Mouse (Mus musculus): ENCODE measurements around the gene Spock2.
A peak's percentile ranks its signal among the peaks of the same experiment; 100 is the strongest.

Spock2 gene

DNA sequence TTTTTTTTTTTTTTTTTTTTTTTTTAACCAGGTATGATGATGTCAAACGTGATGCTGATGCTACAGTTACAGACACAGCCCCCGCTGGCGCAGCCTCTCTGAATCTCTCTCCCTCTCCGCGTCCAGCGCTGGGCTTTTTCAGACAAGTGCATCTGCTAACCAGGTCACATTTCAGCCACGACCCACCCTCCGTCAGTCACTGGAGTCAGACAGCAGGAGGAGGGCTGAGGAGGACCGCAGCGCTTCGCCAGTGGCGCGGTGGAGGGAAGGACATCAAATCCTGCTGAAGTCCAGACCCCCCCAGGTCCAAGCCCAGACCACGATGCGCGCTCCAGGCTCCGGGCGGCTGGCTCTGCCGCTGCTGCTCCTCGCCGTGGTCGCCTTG lies at the start of gene Spock2:
TSS of gene Spock2 (plus strand) at position 74 of the 385 bp plus-strand sequence.
- DNase-seq = peak; percentile 67

DNA sequence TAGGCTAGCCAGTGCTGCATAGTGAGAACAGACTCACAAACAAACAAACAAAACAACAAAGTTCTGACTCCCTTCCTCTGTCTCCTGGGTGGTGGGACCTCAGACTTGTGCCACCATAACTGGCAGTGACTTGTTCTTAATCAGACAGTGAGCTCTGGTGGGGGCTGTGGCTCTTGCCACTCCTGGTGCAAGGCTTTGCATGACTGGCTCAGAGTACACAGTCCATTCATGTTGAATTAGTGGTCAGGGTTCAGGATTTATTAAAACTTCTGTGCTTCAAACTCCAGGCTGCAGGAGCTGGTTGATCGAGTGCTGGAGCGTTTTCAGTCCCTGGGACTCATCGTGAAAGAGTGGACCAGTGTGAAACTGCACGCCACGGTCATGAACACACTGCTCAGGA lies 43.8 kb upstream of the Spock2 start:
- no peak for DNase-seq

DNA sequence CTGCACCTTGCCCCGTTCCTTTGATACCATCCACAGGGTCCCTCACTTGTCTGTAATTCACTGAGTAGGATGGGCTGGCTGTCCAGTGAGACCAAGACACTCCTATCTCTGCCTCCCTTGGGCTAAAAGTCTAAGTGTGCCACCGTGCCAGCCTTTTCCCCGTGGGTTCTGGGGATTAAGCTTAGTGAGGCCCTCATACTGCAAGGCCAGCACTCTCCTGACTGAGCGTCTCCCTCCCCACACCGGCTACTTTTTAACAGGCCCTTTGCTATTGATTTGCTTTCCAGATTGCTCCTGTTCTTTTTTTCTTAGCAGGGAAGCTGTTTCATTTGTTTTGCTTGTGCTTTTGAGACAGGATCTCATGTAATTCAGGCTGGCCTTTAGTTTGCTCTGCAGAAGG lies 43.1 kb upstream of the Spock2 start:
- no peak for DNase-seq

DNA sequence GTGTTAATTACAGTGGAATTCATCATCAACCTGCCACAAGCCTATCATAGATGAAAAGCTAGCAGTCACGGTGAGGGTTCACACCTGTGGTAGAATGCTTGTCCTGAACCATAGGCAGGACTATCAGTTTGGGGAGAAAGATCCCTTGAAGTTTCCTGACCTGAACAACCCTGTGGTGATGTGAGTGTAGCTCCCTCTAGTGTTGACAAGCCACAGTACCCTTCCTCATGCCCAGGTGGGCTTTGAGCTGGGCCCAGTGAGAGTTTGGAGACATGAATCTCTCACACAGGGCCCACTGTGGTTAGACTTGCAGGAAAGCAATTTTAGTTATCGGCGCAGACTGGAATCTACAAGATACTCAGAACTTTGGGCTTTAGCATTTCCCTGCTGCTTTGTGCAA lies 39.5 kb upstream of the Spock2 start:
- peak; percentile 60 for DNase-seq

DNA sequence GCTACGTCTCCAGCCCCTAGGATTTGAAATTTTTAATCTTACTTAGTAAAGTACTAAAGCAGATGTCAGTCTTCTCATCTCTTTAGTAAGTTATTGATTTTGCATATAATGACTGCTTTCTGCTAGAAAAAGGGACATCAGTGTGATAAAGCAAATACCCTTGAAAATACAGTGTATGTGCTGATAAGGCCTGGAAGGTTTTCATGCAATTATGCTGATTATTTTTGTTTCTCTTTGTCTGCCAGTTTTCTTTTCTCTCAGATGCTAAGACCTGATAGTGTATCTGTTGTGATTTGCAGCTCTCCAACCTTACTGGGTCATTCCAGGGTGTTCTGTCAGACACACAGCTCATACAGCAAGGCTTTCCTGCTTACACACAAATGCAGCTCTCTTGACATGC lies 30.9 kb upstream of the Spock2 start:
- DNase-seq = no peak

DNA sequence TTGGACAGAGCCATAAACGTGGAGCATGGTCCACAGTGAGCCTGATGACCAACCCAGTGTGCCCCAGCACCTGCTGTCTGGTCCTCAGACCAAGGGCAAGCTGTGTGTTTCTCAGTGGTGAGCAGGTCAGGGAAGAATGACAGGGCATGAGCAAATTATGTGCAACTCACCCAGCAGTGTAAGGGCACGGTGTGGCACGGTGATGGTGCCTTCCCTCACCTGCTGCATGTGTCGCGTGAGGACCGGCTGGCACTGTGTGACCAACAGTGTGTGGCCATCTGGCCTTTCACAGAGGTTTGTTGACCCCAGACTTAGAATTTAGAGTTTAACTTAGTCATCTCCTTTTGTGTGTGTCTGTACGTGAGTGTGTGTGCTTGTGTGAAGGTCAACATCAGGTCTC lies 28.8 kb upstream of the Spock2 start:
- no peak for DNase-seq

DNA sequence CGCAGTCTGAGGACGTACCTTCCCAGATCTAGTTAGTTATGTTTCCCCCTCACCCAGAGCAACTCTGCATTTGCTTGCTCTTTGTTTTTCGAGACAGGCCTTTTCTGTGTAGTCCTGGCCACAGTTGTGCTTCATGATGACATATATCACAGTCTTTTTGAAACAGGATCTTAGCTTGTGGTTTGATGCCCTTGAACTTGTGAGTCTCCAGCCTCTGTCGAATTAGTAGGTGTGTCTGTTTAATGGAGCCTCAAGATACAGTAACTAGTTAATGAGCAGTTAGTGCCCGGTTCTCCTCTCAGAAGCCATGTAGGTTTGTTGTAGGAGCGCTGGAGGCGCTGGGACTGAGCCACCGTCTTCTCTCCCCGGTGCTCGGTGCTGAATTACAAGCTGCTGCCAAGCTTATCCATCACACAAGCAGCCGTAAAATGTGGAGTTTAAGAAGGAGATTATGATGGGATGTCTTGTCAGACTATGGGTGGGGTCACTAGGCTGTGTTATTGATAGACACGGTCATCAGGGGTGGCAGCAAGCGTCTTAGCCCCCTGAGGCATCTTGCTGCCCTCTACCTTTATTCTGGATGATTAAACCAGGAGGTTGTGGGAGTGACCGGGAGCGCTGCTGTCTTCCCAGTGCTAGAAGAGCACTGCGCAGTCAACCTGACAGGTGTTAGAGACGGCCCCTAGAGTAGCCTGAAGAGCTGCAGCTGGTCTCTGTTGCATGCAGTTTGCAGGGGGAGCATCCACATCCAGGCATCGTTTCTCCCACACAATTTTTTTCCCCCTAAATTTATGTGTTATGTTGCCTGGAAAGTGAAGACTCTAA lies 28.1 kb upstream of the Spock2 start:
- no peak for DNase-seq

DNA sequence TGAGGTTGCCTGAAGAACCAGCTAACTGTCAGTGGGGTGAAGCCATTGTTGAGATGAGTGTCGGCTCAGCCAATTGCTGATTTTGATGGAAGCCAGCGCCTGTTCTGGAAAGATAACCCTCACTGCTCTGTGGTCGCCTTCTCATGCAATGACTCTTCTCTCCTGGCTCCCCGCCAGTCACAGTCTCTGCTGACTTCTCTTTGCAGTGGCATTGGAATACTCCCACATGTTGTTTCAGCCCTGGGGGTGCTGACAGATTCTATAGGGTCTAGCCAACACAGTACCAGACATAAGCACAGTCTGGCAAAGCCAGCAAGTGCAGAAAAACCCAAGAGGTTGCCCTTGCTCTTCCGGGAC lies 27.5 kb upstream of the Spock2 start:
- no peak for DNase-seq

DNA sequence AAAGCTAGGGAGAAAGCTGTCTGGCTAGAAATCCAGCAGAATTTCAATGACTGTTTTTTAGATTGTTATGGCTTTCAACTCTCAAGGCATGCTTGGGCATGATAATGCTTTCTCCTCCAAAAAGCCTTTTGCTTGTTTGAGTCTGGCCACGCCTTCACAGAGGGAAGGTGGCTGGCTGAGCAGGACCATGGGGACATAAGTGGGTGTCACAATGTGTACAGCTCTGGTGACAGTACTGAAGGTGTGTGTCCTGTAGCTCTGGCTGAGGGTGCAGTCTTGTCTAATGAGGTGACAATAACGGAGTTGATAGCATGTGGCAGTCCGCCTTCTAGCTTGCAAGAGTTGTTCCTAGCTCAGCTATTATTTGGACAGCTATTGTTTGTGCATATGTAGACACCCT lies 25.8 kb upstream of the Spock2 start:
- DNase-seq = no peak

DNA sequence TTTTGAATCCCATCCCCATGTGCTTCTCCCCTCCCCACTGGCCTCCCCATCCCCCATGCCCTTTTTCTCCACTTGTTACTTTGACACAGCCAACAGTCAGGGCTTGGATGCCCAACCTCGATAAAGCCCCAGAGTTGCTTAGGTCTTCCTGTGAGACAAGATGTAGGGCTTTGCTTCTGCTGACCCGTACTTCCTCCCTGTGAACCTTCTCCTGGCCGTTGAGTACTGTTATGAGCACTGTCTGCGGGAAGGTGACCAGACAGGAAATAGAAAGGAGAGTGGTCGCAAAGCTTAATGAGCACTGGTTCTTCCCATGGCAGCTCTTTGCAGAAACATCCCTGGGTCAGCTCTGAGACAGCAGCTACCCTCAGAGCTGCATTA lies 25.4 kb upstream of the Spock2 start:
- no peak for DNase-seq

DNA sequence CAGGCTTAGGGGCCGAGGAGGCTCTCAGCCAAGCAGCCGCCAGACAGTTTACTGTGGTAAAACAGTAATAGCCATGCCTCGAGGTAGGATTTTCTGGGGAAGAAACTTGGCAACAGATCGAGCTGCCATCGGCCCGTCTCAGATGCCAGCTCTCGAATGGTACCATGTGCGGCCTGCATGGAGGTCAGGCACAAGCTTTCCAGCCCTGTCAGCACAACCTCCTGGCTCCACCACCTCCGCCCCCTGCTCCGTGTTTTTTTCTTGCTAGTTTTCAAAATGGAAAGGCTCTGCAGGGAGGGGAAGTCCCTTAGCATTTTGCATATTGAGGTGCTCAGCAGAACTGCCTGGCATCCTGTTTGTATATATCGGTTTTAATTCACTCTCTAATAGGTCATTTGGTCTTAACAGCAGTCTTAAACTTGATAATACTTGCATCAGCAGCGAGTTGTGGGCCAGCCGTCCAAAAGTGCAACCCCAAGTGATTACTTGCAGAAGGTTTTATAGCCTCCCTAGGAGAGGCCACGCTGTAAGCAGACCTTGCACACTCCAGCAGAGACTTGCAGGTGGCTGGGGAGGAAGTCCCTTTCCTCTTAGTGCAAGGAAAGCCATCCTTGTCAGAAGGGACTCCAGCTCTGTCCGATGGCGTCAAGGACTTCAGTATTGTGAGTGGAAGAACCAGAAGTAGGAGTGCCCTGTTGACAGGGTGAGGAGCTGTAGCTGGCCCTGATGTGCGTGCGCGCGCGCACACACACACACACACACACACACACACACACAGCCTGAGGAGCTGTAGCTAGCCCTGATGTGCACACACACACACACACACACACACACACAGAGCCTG lies 24.8 kb upstream of the Spock2 start:
- DNase-seq = no peak

DNA sequence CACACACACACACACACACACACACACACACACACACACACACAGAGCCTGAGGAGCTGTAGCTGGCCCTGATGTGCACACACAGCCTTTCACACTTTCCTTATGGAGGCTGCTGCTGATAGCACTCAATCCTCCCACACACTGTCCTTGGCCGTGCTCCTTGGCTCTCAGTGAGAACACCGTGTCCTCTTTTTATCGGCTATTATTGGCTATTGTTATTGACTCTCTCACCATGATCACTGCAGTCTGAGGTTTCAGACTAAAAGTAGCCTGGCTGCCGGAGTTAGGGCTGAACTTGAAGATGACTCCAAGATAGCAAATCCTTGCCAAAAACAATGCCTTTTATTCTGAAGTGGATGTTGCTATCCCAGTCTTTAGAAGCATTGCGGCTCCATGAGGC lies 24.1 kb upstream of the Spock2 start:
- DNase-seq = no peak

DNA sequence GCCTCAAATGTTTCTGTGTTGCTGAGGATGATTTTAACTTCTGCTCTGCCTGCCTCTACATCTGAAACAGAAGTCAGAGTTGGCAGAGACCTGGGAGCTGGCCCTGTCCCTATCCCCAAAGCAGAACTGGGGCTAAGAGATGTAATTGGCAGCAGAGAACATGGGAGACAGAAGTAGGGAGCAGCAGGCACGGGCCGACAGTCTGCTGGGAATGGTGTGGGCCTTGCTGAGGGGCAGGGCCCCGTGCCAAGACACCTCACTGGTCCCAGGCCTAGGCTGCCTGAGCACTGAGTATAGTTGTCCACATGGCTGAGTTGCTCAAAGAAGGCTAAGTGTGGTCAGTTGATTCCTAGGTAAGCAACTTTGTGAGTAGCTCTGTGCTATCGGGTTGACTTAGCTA lies 22.0 kb upstream of the Spock2 start:
- DNase-seq = no peak

DNA sequence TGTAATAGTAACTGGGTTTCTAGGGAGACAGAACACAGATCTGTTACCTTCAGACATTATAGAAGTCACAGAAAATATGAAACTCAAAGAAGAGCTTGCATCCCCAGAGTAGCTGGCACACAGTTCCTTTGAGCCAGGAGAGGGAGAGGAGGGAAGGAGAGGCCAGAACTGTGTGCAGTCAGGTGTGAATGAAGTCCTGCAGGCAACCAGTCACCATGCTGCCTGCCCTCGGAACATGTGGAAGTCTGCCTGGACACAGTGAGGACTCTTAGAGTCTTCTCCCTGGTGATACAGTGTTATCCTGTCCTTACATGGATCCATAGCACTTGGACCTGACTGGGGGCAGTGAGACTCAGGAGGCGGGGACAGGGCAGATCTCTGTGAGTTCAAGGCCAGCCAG lies 13.7 kb upstream of the Spock2 start:
- DNase-seq = no peak

DNA sequence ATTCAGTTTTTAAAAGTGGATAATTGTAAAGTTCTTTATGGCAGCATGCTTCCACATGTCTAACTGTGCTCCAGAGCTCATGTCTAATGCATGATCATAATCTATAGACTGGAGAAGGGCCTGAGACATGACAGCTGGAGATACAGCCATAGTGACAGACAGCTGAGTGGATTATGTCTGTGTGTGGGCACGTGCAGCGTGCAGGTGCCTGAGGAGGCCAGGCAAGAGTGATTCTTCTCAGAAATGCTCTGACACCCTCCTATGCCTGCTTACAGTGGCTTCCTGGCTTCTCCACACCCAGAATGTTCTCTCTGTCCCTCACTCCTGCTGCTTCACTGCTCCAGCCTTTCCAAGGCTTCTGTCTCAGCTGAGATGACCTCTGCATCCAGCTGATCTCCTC lies 12.3 kb upstream of the Spock2 start:
- no peak for DNase-seq

DNA sequence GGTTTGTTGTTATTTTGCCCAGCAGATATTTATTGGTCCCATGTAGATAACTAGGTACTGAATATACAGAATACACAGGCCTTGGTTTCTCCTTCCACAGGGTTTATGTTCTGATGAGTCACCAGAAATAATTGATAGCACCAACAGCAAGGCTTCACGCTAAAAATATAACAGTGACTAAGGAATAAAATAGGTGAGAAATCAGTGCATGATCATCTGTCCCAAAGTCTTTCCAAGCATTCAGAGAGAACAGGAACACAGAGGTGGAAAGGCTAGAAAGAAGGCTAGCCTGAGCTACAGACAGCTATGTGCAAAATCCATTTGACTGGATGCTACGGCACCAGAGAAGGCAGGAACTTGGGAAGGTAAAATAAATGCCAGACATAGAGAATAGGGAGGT lies 10.5 kb upstream of the Spock2 start:
- DNase-seq = no peak

DNA sequence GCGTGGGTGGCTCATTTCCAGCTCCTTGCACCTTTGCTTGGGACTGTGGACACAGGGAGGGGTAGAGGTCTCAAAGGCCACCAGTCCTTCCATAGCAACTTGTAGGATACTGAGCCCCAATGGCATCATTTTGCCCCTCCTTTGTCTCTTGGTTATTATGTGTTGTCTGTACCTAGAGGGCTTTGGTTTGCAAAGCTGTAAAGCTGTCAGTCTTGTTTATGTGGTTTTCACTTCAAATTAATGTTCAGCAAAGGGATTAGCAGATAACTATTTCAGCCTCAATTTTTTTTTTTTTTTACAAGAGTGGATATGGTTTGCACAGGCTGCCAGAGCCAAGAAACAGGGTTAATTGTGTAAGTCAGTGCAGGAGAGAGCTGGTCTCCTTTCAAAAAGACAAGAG lies 9.7 kb upstream of the Spock2 start:
- no peak for DNase-seq

DNA sequence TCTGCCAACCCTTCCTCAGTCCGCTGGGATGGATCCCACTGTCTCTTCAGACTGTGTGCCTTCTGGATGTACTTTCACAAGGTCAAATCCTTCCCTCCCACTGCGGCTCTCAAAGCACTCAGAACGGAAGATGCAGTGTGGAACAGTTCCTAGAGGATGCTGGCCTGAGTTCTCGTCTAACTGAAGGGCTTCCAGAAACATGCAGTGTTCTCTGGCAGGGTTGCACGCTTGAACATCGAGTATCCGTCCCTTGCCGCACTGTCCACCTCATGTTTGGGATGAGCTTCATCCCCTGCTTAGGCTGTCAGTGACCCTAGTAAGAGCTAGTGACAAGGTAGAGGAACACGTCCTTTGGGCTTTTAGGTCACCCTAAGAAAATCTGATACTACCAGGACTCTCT lies 8.9 kb upstream of the Spock2 start:
- DNase-seq = no peak

DNA sequence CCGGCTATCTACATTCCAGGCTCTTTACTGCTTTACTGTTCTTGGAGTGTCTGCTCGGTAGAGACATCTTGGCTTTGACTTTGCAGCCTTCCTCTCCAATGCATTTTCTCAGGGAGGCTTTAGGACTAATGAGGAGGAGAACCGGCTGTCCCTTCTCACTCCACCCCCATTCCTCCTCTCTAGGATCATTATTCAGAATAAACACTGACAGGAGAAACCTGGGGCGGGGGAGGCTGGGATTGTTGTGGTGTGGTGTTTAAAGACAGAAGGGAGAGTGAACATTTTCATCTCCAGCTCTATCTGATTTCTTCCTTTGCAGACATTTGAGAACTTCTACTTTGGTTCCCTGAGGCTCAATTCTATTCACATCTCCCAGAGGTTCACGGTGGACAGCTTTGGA lies 8.2 kb upstream of the Spock2 start:
- no peak for DNase-seq

DNA sequence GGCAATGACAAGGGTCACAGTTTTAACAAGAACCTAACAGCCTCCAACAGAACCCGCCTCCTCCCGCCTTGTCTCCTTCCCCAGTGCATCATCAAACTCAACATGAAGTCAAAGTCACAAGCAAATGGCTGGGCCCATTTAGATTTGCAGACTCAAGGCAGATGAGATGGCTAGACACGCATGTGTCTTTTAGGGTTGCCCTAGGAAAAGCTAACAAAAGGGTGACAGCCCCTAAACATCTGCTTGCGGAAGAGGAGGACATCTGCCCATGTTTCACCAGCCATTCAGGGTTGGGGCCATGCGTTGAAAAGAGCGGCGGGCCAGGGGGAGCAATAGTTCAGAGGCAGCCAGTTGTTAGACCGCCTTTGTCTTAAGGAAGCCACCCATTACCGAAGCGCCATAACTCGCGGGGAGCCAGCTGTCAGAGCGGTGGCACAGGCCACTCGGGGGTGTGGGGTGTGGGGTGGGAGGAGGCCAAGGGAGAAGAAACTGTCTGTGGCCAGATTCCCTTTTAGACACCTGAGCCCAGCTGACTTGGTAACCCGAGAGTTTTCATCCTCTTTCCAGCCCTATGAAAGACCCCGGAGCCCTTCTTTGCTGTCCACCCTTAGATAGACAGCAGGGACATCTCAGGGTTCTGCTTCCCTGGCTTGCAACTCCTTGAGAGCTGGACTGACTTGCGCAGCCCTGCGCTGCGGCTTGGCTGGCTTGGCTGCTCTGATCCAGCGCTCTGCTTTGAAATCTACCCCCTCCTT lies 451 bp upstream of the Spock2 start:
- DNase-seq = peak; percentile 51

DNA sequence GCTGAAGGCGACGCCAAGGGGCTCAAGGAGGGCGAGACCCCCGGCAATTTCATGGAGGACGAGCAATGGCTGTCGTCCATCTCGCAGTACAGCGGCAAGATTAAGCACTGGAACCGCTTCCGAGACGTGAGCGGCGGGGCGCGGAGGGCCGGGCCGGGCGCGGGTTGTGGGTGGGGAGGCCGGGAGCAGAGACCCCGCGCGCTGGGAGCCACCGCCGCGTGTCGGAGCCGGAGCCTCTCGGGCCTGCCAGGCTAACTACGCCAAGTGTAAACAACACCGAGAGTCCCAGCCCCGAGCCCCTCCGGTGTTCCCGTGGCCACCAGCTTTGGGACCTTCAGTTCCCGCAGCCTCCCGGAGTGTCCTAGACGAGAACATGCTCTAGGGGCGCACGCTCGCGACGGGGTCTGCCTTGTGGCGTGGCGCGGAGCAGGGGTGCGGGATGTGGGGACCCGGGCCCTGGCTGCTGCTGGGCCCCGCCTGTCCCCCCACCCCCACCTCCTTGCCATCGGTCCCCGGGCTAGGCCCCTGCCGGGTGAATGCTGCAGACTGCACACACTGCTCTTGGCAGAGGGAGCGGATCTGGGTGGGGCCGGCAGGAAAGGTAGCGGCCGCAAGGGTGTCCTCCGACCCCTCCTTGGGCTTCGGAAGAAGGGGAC lies 640 bp downstream of the Spock2 start:
- DNase-seq = peak; percentile 76

DNA sequence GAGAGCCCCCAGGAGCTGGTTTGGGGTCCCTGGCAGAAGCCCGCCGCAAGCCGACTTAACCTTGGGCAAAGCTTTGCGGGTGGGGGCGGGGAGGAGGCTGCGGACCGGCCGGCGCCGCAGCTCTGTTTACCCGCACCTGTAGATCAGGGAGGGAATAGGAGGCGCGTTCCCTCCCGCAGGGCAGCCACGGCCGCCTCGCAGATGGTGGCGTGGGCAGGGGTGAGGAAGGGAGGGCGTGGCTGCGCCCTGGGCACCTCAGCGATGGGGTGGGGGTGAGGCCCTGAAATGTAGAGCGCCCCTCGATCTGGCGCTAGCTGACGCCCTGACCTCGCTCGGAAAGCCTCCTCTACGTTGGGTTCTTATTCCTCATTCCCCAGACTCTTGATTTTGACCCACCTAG lies 1.4 kb downstream of the Spock2 start:
- DNase-seq = peak; percentile 40
